Mouse (Mus musculus) urinary bladder, postnatal 4 days (tissue): ENCODE results near the gene Slc25a45.
"Not testable (repeated sequence)": the region's sequence is repeated elsewhere in the genome, so short reads cannot be mapped to it uniquely, and the experiment has no call there.

Experiments
- DNase-seq, 2 experiments: peaks; one replicate each; pipeline ENCODE4 v3.0.0; 2021 to 2022; ENCODE audit warnings: low spot score in 2 of 2

Gene Slc25a45

DNA sequence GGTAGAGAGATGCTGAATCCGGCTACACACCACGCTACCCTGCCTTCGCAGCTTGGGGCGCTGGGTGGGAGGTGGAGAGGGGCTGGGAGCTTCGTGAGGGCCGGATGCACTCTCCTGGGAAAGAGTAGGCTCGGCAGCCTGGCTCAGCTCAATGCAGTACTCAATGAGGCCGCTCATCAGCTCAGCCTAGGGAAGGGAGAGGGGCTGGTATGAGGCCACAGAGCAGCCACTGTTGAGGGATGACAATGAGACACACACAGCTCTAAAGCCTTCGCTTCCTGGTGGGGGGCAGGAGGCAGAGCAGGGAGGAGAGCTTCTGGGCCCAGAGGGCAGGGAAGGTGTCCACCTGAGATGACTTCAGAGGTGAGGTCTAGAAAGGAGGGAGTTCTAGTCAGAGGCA is 21.0 kb upstream of the Slc25a45 start:
- DNase-seq = no peak

GRCm38 (mm10) chr19:5862335-5863085 is 15.1 kb upstream of the Slc25a45 start:
- no peak for DNase-seq

DNA sequence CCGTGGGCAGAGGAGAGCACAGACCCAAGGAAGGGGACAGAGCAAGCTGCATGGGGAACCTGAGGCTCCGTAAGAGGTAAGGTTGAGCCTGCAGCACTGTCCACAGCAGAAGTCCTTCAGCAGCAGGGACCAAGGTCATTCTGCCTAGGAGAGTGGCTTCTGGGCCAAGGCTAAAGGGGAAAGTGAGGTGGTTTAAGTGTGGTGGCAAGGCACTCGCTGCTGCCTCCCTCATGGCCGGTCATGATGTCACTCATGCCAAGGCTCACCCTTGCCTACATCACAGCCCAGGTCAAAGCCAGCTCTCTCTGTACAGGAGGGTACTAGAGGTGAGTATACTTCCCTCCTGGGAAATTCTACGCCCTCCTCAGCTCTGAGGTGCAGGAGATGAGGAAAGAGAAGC is 13.8 kb upstream of the Slc25a45 start:
- DNase-seq = no peak

- DNase-seq = no peak
Observed at GRCm38 (mm10) chr19:5864710-5865398, 12.8 kb upstream of the Slc25a45 start.

GRCm38 (mm10) chr19:5868096-5868495 is 9.5 kb upstream of the Slc25a45 start:
- no peak for DNase-seq

- no peak for DNase-seq
Observed at GRCm38 (mm10) chr19:5871273-5871672, 6.3 kb upstream of the Slc25a45 start.

GRCm38 (mm10) chr19:5871683-5872082 is 5.9 kb upstream of the Slc25a45 start:
- DNase-seq = no peak

DNA sequence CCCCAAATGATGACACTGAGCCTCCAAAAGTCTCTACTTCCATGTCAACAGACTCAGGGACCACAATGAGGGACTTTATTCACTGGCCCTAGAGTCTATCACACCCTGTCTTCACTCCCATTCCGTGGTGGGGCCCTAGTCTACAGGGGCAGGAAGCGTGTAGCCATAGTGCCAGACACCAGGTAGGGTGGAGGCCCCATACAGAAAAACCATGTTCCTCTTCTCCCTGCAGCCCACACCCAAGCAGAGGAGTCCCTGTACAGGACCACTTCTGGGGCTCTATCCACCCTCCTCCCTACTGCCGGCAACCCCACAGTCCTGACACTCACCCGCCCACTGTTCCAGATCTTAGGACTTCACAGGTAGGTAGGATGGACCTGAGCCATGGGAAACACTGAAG is 5.1 kb upstream of the Slc25a45 start:
- no peak for DNase-seq

DNA sequence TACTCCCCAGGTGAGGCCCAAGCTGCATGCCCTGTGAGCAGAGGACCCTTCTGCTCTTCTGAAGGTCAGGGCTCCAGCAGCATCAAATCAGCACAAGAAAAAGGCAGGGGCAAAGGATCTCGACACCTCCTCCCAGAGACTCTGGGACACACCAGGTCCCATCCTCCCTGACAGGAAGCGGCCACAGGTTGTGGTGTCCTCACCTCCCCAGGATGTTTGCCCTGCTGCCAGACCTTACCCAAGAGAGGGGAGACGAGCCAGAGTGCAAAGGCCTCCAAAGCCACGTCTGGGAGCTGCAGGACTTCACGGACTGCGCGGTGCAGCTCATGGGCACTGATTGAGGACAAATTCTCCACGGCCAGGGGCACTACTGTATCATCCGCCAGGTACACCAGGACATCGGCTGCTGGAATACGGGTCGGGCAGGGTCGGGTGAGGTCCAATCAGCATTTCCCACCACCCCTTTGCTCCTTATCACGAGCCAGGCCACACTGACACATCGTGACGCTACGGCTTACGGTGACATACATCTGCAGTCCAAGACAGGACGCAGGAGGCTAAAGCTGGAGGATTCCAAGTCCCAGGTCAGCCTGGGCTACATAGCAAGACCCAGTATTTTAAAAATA is 4.6 kb upstream of the Slc25a45 start:
- no peak for DNase-seq

GRCm38 (mm10) chr19:5874391-5874968 is 3.1 kb upstream of the Slc25a45 start:
- DNase-seq = no peak

DNA sequence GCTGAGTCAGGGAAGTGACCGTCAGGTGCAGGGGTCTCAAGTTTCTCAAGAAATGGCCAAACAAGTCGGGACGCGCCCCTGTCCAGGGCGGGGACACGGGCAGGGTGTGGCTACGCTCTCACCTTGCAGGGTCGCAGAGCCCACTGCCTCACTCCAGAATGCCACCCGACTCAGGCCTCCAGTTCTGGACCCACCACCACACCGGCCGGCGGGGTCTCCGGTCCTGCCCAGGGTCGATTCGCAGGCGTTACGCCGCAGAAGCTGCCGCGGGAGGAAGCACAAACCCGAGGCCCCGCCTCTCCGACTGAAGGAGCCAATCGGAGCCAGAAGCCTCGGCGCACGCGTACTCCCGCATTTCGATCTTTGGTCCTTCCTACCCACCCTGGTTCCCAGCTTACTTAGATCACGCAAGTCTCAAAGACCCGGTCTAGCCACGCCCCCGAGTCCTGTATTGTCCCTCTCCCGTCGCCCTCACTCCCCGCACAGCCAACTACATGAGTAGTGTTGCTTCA is 2.6 kb upstream of the Slc25a45 start, which contains the start of gene Frmd8:
Frmd8 (minus strand) TSS at position 306 of the 512 bp plus-strand sequence.
- DNase-seq = peak; percentile 88 to 94

GRCm38 (mm10) chr19:5878362-5878722 is 734 bp downstream of the Slc25a45 start:
- peak in 1 of 2 experiments; percentile 58 for DNase-seq

- no peak for DNase-seq
Observed at GRCm38 (mm10) chr19:5878916-5879315, 1.3 kb downstream of the Slc25a45 start.

- no peak for DNase-seq
Observed at GRCm38 (mm10) chr19:5879735-5880134, 2.1 kb downstream of the Slc25a45 start.

DNA sequence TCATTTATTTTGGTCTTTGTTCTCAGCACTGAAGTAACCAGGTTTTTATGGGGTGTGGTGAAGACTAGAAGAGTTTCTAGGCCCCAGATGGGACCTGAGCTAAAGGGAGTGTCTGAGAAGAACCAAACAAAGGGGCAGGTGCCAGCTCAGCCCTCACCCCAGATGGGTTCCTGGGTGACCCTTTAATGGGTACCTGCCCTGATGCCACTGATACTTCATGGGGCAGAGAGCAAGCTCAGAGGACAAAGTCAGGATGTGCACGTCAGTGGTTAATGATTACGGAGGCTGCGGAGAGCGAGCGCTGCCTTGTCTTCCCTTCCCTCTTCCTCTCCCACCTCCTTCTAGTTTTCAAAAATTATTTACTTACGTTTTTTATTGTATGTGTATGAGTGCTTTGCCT is 3.5 kb downstream of the Slc25a45 start:
- no peak for DNase-seq

DNA sequence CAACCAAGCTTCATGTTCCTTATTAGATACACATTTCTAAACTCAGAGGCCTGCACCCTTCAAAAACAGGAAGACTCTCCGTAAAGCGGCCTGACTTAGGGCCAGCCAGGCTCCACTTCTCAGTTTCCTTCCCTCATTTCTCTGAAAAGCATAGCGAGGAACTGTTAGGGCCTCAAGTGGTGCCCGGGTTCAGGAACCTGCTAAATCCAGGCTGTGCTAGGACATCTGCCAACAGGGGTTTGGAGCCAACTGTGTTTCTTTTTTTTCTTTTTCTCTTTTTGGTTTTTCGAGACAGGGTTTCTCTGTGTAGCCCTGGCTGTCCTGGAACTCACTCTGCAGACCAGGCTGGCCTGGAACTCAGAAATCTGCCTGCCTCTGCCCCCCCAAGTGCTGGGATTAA is 4.5 kb downstream of the Slc25a45 start:
- DNase-seq = not testable (repeated sequence)

GRCm38 (mm10) chr19:5883935-5884334 is 6.3 kb downstream of the Slc25a45 start:
- DNase-seq = peak in 1 of 2 experiments; percentile 46

DNA sequence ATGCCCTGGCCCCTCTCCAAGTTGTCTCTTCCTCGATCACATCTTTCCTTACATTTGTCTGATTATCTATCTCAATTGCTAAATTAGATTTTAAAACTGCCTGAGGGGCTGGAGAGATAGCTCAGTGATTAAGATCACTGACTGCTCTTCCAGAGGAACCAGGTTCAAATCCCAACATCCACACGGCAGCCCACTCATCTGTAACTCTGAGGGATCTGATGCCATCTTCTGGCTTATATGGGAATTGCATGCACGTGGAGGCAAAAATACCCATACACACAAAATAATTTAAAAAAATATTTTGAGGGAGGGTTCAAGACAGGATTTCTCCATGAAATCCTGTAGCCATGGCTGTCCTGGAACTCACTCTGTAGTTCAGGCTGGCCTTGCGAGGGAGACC is 8.2 kb downstream of the Slc25a45 start:
- no peak for DNase-seq

DNA sequence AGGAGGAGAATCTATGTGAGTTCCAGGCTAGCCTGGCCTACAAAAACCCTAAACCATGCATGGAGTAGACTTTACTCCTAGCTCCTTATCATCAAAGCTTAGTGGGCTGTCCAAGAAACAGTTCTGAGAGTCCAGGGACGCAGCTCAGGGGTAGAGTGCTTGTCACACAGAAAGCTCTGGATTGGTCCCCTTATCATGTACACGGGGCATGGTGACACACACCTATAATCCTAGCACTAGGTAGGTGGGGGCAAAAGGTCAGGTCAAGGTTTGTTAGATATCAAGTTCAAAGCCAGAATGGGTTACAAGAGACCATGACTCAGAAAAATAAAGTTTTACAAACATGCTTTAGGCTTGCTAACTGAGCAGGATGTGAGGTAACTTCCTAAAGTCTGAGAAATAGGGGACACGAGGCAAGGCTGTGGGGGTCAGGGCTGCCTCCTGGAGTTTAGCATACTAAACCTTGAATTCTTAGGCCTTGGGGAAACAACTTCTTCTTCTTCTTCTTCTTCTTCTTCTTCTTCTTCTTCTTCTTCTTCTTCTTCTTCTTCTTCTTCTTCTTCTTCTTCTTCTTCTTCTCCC is 9.7 kb downstream of the Slc25a45 start:
- DNase-seq = no peak

DNA sequence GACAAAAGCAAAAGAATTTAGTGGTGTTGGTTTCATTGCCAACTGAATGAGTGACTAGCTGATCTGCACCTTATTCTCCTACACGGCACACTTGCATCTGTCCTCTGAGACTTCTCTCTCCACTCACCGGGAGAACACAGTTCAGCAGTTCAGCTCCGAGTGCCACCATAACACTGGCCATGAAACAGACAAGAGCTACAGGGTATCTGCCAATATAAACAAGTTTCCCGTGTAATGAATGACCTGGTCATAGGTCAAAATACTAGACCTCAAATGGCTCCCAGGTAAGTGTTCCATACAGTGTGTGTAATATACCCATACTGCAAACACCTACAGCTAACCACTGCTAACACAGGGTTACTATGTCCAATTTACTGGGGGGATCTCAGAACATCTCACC is 11.6 kb downstream of the Slc25a45 start:
- DNase-seq = no peak

- DNase-seq = no peak
Observed at GRCm38 (mm10) chr19:5891521-5892258, 14.1 kb downstream of the Slc25a45 start.
